Mouse (Mus musculus) monocyte, adult 59 days (primary cell): ENCODE data around the gene Prg2. TPM values are rescaled to one million over a fixed set of nuclear protein-coding genes. Genes with fewer than 3 reads are reported as not detected.

Source experiments
- total RNA-seq, 2 experiments: library from RNA; stranded (reverse); gene quantifications; one replicate each; pipeline ENCODE4 v1.2.4; 2023

The Prg2 gene
- 1 to 10 TPM; 1.0 to 5.5 TPM for total RNA-seq

DNA sequence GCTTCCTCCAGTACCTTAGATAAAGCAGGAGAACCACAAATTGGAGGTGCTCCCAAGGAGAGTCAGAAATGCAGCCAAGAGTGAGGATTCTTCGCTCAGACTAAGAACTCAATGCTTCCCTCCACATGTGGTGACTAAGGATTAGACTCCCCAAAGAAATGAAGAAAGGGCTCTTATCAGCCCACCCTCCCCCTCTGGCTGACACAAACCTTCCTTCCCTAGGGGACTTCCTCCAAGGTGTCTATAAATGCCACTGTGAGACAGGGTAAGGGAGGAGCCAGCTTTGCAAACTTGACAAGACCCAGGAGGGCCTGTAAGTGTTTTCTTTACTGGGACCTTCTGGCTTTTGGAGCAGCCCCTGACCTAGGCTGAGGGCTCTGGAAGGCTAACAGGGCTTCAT, at the start of gene Prg2:
Gene Prg2, plus strand, starts transcription at position 274 of the 400 bp plus-strand sequence.

GRCm38 (mm10) chr2:84936474-84937429, 43.5 kb upstream of the Prg2 start, which contains the start of gene Slc43a3:
Gene Slc43a3 (plus strand): TSS chr2:84936579.

DNA sequence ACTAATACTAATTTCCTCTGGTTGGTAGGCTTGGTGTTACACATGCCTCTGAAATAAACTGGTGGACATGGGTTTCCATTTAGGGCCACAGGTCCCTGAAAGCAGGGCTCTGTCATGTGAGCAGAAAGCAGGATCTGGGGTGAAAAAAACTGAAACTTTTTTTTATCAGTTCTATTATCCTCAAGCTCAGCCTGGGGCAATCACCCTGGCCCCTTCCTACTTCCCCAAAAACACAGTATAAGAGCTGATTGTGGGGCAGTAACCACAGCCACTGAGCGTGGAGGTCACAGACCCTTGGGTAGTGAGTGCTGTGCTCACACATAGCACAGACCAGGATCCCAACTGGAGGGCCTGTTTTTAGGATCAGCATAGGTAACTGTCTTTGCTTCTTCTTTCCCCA, 7.7 kb downstream of the Prg2 start, which contains the start of gene Prg3:
Gene Prg3, plus strand, starts transcription at position 286 of the 400 bp plus-strand sequence.

Other genes with a start within 250 kb of the Prg2 start
- not detected for gene Ypel4, start 246.4 kb upstream of the Prg2 start, total RNA-seq
- gene Gm19426, start 236.8 kb upstream of the Prg2 start, total RNA-seq: not detected
- gene Serping1, start 205.0 kb upstream of the Prg2 start, total RNA-seq: 1 to 10 TPM in 1 of 2 experiments, under 1 TPM in 1; 0.39 to 2.2 TPM
- gene Ube2l6, start 181.6 kb upstream of the Prg2 start, total RNA-seq: 10 to 100 TPM; 27.3 to 35.8 TPM
- gene Smtnl1, start 157.8 kb upstream of the Prg2 start, total RNA-seq: not detected
- 10 to 100 TPM in 1 of 2 experiments, 1 to 10 TPM in 1; 10.0 to 12.7 TPM for gene Timm10, start 153.5 kb upstream of the Prg2 start, total RNA-seq
- 1 to 10 TPM in 1 of 2 experiments, under 1 TPM in 1; 0.16 to 1.1 TPM for gene Slc43a1, start 141.6 kb upstream of the Prg2 start, total RNA-seq
- gene Rtn4rl2, start 93.8 kb upstream of the Prg2 start, total RNA-seq: not detected
- gene Slc43a3, start 43.9 kb upstream of the Prg2 start, total RNA-seq: 1 to 10 TPM; 5.6 to 7.0 TPM
- gene Prg3, start 7.8 kb downstream of the Prg2 start, total RNA-seq: not detected
- gene Ssrp1, start 56.8 kb downstream of the Prg2 start, total RNA-seq: 10 to 100 TPM; 73.4 to 76.5 TPM
- not detected for gene P2rx3, start 57.0 kb downstream of the Prg2 start, total RNA-seq
- 10 to 100 TPM; 14.2 to 18.6 TPM for gene Tnks1bp1, start 67.6 kb downstream of the Prg2 start, total RNA-seq
- gene Aplnr, start 155.8 kb downstream of the Prg2 start, total RNA-seq: 1 to 10 TPM; 3.0 to 5.2 TPM
- not detected for gene Lrrc55, start 216.7 kb downstream of the Prg2 start, total RNA-seq